Mouse (Mus musculus) heart, adult 2 months (tissue): Measurements from ENCODE around the gene Rfng.

Source experiments
- CTCF ChIP-seq: fragments of 200-600 bp; IDR thresholded peaks from 2 replicates; pipeline ENCODE4 v1.8.1; 2022; ENCODE audit warnings: antibody characterized with exemption, mild to moderate bottlenecking, moderate library complexity
- EP300 ChIP-seq: fragments of 200-500 bp; IDR thresholded peaks from 2 replicates; pipeline ENCODE4 v1.6.1; 2011; ENCODE audit warnings: low read depth, low read length, control low read depth; ENCODE audit not compliant: insufficient read depth
- POLR2A ChIP-seq: fragments of 200-500 bp; IDR thresholded peaks from 2 replicates; pipeline ENCODE4 v1.6.1; 2011; ENCODE audit warnings: mild to moderate bottlenecking, low read depth, low read length, control low read depth; ENCODE audit not compliant: insufficient read depth

- TF ChIP-seq CTCF = no peak
- no peak for TF ChIP-seq POLR2A
- TF ChIP-seq EP300 = no peak
These were observed at the start of gene Rfng, which contains the start of gene Gps1 for GRCm38 (mm10) chr11:120784064-120784791.
